Mouse (Mus musculus): ENCODE results near the gene Tex2. TPM values are rescaled to one million over a fixed set of nuclear protein-coding genes. Genes with fewer than 3 reads are reported as not detected.

Tex2 gene
- total RNA-seq, 1 experiment = 34.4 TPM

DNA sequence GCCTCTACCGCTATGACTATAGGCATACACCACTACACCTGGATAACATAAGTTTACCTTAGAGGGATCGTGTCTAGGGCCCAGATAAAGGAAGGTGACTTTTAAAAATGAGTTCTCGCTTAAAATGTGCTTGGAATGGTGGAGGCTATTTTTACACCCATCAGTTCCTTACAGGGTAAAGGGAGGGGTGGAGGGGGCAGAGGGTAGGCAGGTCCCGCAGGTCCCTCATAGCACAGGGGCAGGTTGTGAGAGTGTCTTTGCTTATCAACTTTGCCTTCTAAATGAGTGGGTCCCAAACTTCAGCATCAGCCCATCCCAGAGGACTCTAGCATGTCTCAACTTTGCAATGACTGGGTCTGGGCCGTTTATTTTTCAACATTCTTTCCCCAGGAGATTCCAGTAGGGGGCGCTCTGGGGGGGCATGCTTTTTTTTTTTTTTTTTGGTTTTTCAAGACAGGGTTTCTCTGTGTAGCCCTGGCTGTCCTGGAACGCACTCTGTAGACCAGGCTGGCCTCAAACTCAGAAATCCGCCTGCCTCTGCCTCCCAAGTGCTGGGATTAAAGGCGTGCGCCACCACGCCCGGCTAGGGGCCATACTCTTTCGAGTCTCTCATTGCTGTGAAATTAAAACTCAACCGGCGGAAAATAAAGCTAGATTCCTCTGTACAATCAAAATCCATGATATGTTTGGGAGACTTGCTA is 565 bp upstream of the Tex2 start:
- H3K4me3 ChIP-seq (ENCODE audit: insufficient read depth in 1 of 2, low read depth in 1 of 2, low read length in 2 of 2, poor library complexity in 1 of 2, severe bottlenecking in 1 of 2) = peak overlapping the region; percentile 81 to 95
- H3K36me3 ChIP-seq (ENCODE audit: control insufficient read depth, insufficient read depth, low read length, poor library complexity, severe bottlenecking) = no peaks in the 10 kb centered on the region
- peak overlapping the region; percentile 44; the same call in 1 of the 2 replicates for H3K9ac ChIP-seq (ENCODE audit: insufficient read depth, low read depth, low read length, poor library complexity, severe bottlenecking)
- in situ Hi-C loops (cut with MboI; ENCODE audit: low sequenced_read_pairs in 2 of 2, unreplicated experiment in 2 of 2) = no loop called here
- no peak overlapping the region; the same call in 1 of the 2 replicates for H3K27ac ChIP-seq (ENCODE audit: insufficient read depth, low read depth, low read length, poor library complexity, severe bottlenecking)
- no peaks in the 10 kb centered on the region for H3K9me3 ChIP-seq (ENCODE audit: control insufficient read depth, insufficient read depth, low read depth, low read length)
- DNase-seq (ENCODE audit: low read depth, low spot score) = no peak
- peaks cover 7 to 9% of the 10 kb centered on the region in 2 experiments for H3K4me1 ChIP-seq (ENCODE audit: control insufficient read depth in 2 of 2, insufficient read depth in 2 of 2, low read length in 2 of 2, poor library complexity in 1 of 2)
- peak; percentile 98 for TF ChIP-seq ZNF384 (IDR thresholded peaks at IDR 0.05; ENCODE audit: low read depth, low read length)
- no peak for TF ChIP-seq CHD2 (IDR thresholded peaks at IDR 0.05; ENCODE audit: low read depth, low read length)
- TF ChIP-seq MAFK (IDR thresholded peaks at IDR 0.05; ENCODE audit: insufficient read depth, low read depth, low read length) = no peak
- TF ChIP-seq ZC3H11A (IDR thresholded peaks at IDR 0.05; ENCODE audit: borderline replicate concordance, low read depth, low read length) = 0 out of 2 replicates have a peak, but pooled peaks have one; percentile 1

DNA sequence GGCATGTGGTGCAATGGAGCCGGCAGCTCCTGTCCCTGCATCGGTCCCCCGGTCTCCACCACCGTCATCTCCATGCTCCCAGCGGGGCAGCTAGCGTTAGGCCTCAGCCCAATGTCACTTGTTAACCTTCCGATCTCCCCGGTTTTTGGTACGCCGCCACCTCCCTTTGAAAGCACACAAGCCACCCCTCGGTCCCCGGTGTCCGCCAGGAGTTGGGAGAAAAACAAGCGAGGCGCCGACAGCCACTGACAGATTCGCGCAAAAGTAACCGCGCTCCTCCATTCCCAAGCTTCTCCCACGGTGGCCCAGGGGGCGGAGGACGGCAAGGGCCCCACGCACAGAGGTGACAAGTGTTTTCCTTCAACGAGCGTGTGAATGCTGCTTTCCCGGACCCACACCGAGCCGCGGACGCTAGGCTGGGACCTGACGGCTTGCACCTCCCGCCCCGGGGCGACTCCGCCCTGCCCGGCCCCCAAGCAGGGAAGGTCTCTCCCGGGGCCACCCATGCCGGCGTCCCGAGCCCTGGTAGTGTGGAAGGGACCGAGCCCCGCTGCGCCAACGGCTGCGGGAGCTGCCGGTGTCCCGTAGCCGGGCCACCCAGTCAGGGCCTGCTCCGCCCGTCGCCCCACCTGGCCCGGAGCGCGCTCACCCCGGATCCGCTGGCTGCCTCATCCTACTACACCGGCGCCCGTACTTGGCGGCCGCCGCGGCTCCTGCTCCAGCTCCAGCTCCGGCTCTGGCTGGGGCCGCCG is 838 bp downstream of the Tex2 start:
- DNase-seq (ENCODE audit: low read depth, low spot score) = no peak
- in situ Hi-C loops (cut with MboI; ENCODE audit: low sequenced_read_pairs in 2 of 2, unreplicated experiment in 2 of 2) = no loop called here
- Histone ChIP-seq H3K4me1 (ENCODE audit: control insufficient read depth in 2 of 2, insufficient read depth in 2 of 2, low read length in 2 of 2, poor library complexity in 1 of 2) (peaks cover 7 to 15% of the 10 kb centered on the region in 2 experiments), H3K4me3 (ENCODE audit: insufficient read depth in 1 of 2, low read depth in 1 of 2, low read length in 2 of 2, poor library complexity in 1 of 2, severe bottlenecking in 1 of 2) (peak overlapping the region; percentile 91 to 95), H3K9me3 (ENCODE audit: control insufficient read depth, insufficient read depth, low read depth, low read length) (no peaks in the 10 kb centered on the region), H3K27ac (ENCODE audit: insufficient read depth, low read depth, low read length, poor library complexity, severe bottlenecking) (no peak overlapping the region), H3K9ac (ENCODE audit: insufficient read depth, low read depth, low read length, poor library complexity, severe bottlenecking) (peak overlapping the region; percentile 88), H3K36me3 (ENCODE audit: control insufficient read depth, insufficient read depth, low read length, poor library complexity, severe bottlenecking) (no peaks in the 10 kb centered on the region)
- TF ChIP-seq HCFC1 (IDR thresholded peaks at IDR 0.05; ENCODE audit: borderline replicate concordance, insufficient read depth, low read length) = no peak
- no peak for TF ChIP-seq ZNF384 (IDR thresholded peaks at IDR 0.05; ENCODE audit: low read depth, low read length)
- TF ChIP-seq CHD2 (IDR thresholded peaks at IDR 0.05; ENCODE audit: low read depth, low read length) = no peak
- TF ChIP-seq MAFK (IDR thresholded peaks at IDR 0.05; ENCODE audit: insufficient read depth, low read depth, low read length) = no peak
- TF ChIP-seq ZC3H11A (IDR thresholded peaks at IDR 0.05; ENCODE audit: borderline replicate concordance, low read depth, low read length) = no peak

DNA sequence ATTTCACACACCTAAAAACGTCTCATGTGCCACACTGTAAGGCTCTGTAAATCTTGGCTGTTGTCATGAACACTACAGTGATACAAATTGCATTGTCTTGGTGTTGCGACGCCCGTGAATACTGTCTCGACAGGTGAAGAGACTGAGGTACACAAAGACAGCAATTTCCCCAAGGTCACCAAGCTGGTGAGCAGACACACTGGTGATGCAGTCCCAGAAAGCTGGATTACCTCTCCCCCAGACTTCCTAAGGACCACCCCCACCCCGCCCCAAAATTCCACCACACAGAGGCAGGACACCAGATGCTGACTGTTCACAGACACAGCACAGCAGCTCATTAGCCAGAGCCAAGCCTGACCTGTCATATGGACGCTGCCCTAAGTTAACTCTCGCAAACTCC is 3.5 kb downstream of the Tex2 start:
- H3K9ac ChIP-seq (ENCODE audit: insufficient read depth, low read depth, low read length, poor library complexity, severe bottlenecking) = no peak overlapping the region
- no peak for DNase-seq (ENCODE audit: low read depth, low spot score)
- no peak for TF ChIP-seq CHD2 (IDR thresholded peaks at IDR 0.05; ENCODE audit: low read depth, low read length)
- no peak for TF ChIP-seq MAFK (IDR thresholded peaks at IDR 0.05; ENCODE audit: insufficient read depth, low read depth, low read length)
- TF ChIP-seq ZC3H11A (IDR thresholded peaks at IDR 0.05; ENCODE audit: borderline replicate concordance, low read depth, low read length) = no peak
- no peak for TF ChIP-seq HCFC1 (IDR thresholded peaks at IDR 0.05; ENCODE audit: borderline replicate concordance, insufficient read depth, low read length)
- no peak for TF ChIP-seq ZNF384 (IDR thresholded peaks at IDR 0.05; ENCODE audit: low read depth, low read length)

DNA sequence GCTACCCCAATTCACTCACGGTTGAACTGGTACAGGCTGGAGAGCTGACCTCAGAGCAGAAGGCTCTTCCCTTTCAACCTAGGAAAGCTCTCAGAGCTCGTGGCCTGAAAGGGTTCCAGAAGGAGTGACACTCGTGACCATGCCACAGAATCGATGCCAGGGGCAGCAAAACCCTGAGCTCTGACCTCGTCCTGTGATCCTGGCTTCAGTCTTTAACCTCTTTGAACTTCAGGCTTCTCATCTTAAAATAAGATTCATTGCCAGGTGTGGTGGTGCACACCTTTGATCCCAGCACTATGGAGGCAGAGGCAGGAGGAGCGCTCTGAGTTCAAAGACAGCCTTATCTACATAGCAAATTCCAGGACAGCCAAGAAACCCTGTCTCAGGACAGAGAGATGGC is 5.9 kb downstream of the Tex2 start:
- no peak for DNase-seq (ENCODE audit: low read depth, low spot score)
- no peak overlapping the region for H3K9ac ChIP-seq (ENCODE audit: insufficient read depth, low read depth, low read length, poor library complexity, severe bottlenecking)

More for the DNA sequence above, 3.5 kb downstream of the Tex2 start:
- Histone ChIP-seq H3K4me1 (ENCODE audit: control insufficient read depth in 2 of 2, insufficient read depth in 2 of 2, low read length in 2 of 2, poor library complexity in 1 of 2) (peaks cover 7 to 24% of the 10 kb centered on the region in 2 experiments), H3K4me3 (ENCODE audit: insufficient read depth in 1 of 2, low read depth in 1 of 2, low read length in 2 of 2, poor library complexity in 1 of 2, severe bottlenecking in 1 of 2) (no peak overlapping the region), H3K9me3 (ENCODE audit: control insufficient read depth, insufficient read depth, low read depth, low read length) (no peaks in the 10 kb centered on the region), H3K27ac (ENCODE audit: insufficient read depth, low read depth, low read length, poor library complexity, severe bottlenecking) (no peak overlapping the region), H3K36me3 (ENCODE audit: control insufficient read depth, insufficient read depth, low read length, poor library complexity, severe bottlenecking) (no peaks in the 10 kb centered on the region)
- in situ Hi-C loops (cut with MboI; ENCODE audit: low sequenced_read_pairs in 2 of 2, unreplicated experiment in 2 of 2) = no loop called here

More for the DNA sequence above, 5.9 kb downstream of the Tex2 start:
- H3K36me3 ChIP-seq (ENCODE audit: control insufficient read depth, insufficient read depth, low read length, poor library complexity, severe bottlenecking) = no peaks in the 10 kb centered on the region
- H3K4me1 ChIP-seq (ENCODE audit: control insufficient read depth in 2 of 2, insufficient read depth in 2 of 2, low read length in 2 of 2, poor library complexity in 1 of 2) = peaks cover 7 to 29% of the 10 kb centered on the region in 2 experiments
- H3K9me3 ChIP-seq (ENCODE audit: control insufficient read depth, insufficient read depth, low read depth, low read length) = no peaks in the 10 kb centered on the region
- in situ Hi-C loops (cut with MboI; ENCODE audit: low sequenced_read_pairs in 2 of 2, unreplicated experiment in 2 of 2) = no loop called here
- H3K27ac ChIP-seq (ENCODE audit: insufficient read depth, low read depth, low read length, poor library complexity, severe bottlenecking) = peak overlapping the region; percentile 14; the same call in 1 of the 2 replicates
- H3K4me3 ChIP-seq (ENCODE audit: insufficient read depth in 1 of 2, low read depth in 1 of 2, low read length in 2 of 2, poor library complexity in 1 of 2, severe bottlenecking in 1 of 2) = no peak overlapping the region
- TF ChIP-seq ZNF384 (IDR thresholded peaks at IDR 0.05; ENCODE audit: low read depth, low read length) (no peak), HCFC1 (IDR thresholded peaks at IDR 0.05; ENCODE audit: borderline replicate concordance, insufficient read depth, low read length) (no peak), MAFK (IDR thresholded peaks at IDR 0.05; ENCODE audit: insufficient read depth, low read depth, low read length) (no peak), ZC3H11A (IDR thresholded peaks at IDR 0.05; ENCODE audit: borderline replicate concordance, low read depth, low read length) (no peak)
